Mouse (Mus musculus) ES-E14 (cell line): ENCODE results near the gene Cmah. TPM values are rescaled to one million over a fixed set of nuclear protein-coding genes. Genes with fewer than 3 reads are reported as not detected.
"Not testable (repeated sequence)": the region's sequence is repeated elsewhere in the genome, so short reads cannot be mapped to it uniquely, and the experiment has no call there.

Source experiments
- DNase-seq: peaks from one replicate; pipeline ENCODE4 v3.0.0-alpha.2; 2013; ENCODE audit warnings: low read depth, low spot score
- H3K27ac ChIP-seq: 2 replicates; pipeline ENCODE4 v1.5.1; 2012; ENCODE audit warnings: low read depth, mild to moderate bottlenecking, low read length, moderate library complexity, mixed read lengths; ENCODE audit not compliant: poor library complexity, insufficient read depth, severe bottlenecking
- H3K36me3 ChIP-seq: 2 replicates; pipeline ENCODE4 v1.6.1; 2012; ENCODE audit warnings: mild to moderate bottlenecking, low read length, moderate library complexity, mixed read lengths; ENCODE audit not compliant: control insufficient read depth, poor library complexity, insufficient read depth, severe bottlenecking
- H3K4me1 ChIP-seq, 2 experiments: fragments of 150-350 bp in 1 of 2; sonication (generic) in 1 of 2; 2 replicates each; pipeline ENCODE4 v1.6.1; 2012; ENCODE audit warnings: low read length in 2 of 2, mild to moderate bottlenecking in 1 of 2, mixed read lengths in 1 of 2; ENCODE audit not compliant: control insufficient read depth in 2 of 2, insufficient read depth in 2 of 2, poor library complexity in 1 of 2
- H3K4me3 ChIP-seq, 2 experiments: fragments of 150-350 bp in 1 of 2; sonication (generic) in 1 of 2; 2 replicates each; pipeline ENCODE4 v1.5.1; 2012; ENCODE audit warnings: low read length in 2 of 2, low read depth in 1 of 2, mild to moderate bottlenecking in 1 of 2, mixed read lengths in 1 of 2; ENCODE audit not compliant: insufficient read depth in 1 of 2, poor library complexity in 1 of 2, severe bottlenecking in 1 of 2
- H3K9ac ChIP-seq: 2 replicates; pipeline ENCODE4 v1.6.1; 2012; ENCODE audit warnings: low read depth, mild to moderate bottlenecking, low read length, mixed read lengths; ENCODE audit not compliant: poor library complexity, insufficient read depth, severe bottlenecking
- H3K9me3 ChIP-seq: fragments of 150-350 bp; sonication (generic); 2 replicates; pipeline ENCODE4 v1.6.1; 2012; ENCODE audit warnings: low read depth, mild to moderate bottlenecking, low read length; ENCODE audit not compliant: control insufficient read depth, insufficient read depth
- CHD2 ChIP-seq: IDR thresholded peaks from 2 replicates; pipeline ENCODE4 v1.6.1; 2014; ENCODE audit warnings: mild to moderate bottlenecking, low read depth, low read length, inconsistent platforms
- HCFC1 ChIP-seq: IDR thresholded peaks from 2 replicates; pipeline ENCODE4 v1.6.1; 2012; ENCODE audit warnings: low read length, inconsistent platforms, borderline replicate concordance; ENCODE audit not compliant: insufficient read depth
- MAFK ChIP-seq: IDR thresholded peaks from 2 replicates; pipeline ENCODE4 v1.6.1; 2014; ENCODE audit warnings: mild to moderate bottlenecking, low read depth, low read length, inconsistent platforms; ENCODE audit not compliant: insufficient read depth
- ZC3H11A ChIP-seq: IDR thresholded peaks from 2 replicates; pipeline ENCODE4 v1.6.1; 2012; ENCODE audit warnings: low read depth, mild to moderate bottlenecking, inconsistent platforms, low read length, borderline replicate concordance
- ZNF384 ChIP-seq: IDR thresholded peaks from 2 replicates; pipeline ENCODE4 v1.6.1; 2012; ENCODE audit warnings: low read depth, low read length, inconsistent platforms
- in situ Hi-C, 2 experiments: fragments of 600-800 bp; cut with MboI; formaldehyde crosslinking; loops; one replicate each; pipeline ENCODE4 v1.15.1; 2025; ENCODE audit warnings: low sequenced_read_pairs in 2 of 2, inconsistent platforms in 1 of 2; ENCODE audit not compliant: unreplicated experiment in 2 of 2
- total RNA-seq: library from RNA; depleted of rRNA; stranded (reverse); fragments of 300-350 nt; gene quantifications from 2 replicates; pipeline ENCODE4 v1.2.3, GENCODE M21; 2012

Gene Cmah
- total RNA-seq, 1 experiment: 0.18 TPM

- Histone ChIP-seq H3K9me3 (no peaks in the 10 kb centered on the region), H3K36me3 (no peaks in the 10 kb centered on the region), H3K9ac (no peak overlapping the region), H3K27ac (no peak overlapping the region), H3K4me1 (peaks cover 0 to 2% of the 10 kb centered on the region in 2 experiments; a peak in 1 of 4 replicates), H3K4me3 (no peak overlapping the region)
- no peak for DNase-seq
- TF ChIP-seq ZNF384 (no peak), ZC3H11A (no peak), MAFK (no peak), HCFC1 (no peak), CHD2 (no peak)
- in situ Hi-C loops: no loop called here
These were observed 27.5 kb downstream of the Cmah start for GRCm38 (mm10) chr13:24354751-24355150.

- Histone ChIP-seq H3K4me1 (peaks cover 0 to 2% of the 10 kb centered on the region in 2 experiments; a peak in 1 of 4 replicates), H3K27ac (peak overlapping the region; percentile 0; the same call in 1 of the 2 replicates), H3K9ac (no peak overlapping the region), H3K9me3 (no peaks in the 10 kb centered on the region), H3K36me3 (no peaks in the 10 kb centered on the region), H3K4me3 (no peak overlapping the region)
- in situ Hi-C loops: no loop called here
- TF ChIP-seq HCFC1 (no peak), MAFK (no peak)
- peak; percentile 8 for DNase-seq
These were observed 32.0 kb downstream of the Cmah start for GRCm38 (mm10) chr13:24359181-24359580.

GRCm38 (mm10) chr13:24365191-24365590 is 38.0 kb downstream of the Cmah start:
- Histone ChIP-seq H3K4me1 (no peaks in the 10 kb centered on the region), H3K27ac (no peak overlapping the region), H3K9ac (no peak overlapping the region), H3K4me3 (no peak overlapping the region), H3K36me3 (no peaks in the 10 kb centered on the region), H3K9me3 (no peaks in the 10 kb centered on the region)
- DNase-seq: no peak
- TF ChIP-seq CHD2: no peak
- no peak for TF ChIP-seq HCFC1
- no peak for TF ChIP-seq MAFK
- TF ChIP-seq ZC3H11A: no peak
- TF ChIP-seq ZNF384: no peak
- in situ Hi-C loops: no loop called here

GRCm38 (mm10) chr13:24372893-24373599 is 45.8 kb downstream of the Cmah start:
- Histone ChIP-seq H3K4me1 (no peaks in the 10 kb centered on the region; a peak in 1 of 4 replicates), H3K27ac (no peak overlapping the region), H3K9me3 (no peaks in the 10 kb centered on the region), H3K9ac (no peak overlapping the region), H3K36me3 (no peaks in the 10 kb centered on the region), H3K4me3 (no peak overlapping the region)
- no peak for DNase-seq
- TF ChIP-seq MAFK (no peak), ZC3H11A (no peak), CHD2 (no peak), ZNF384 (no peak), HCFC1 (no peak)
- in situ Hi-C loops: no loop called here

- in situ Hi-C loops, H3K27ac ChIP-seq, DNase-seq, H3K9ac ChIP-seq, H3K4me3 ChIP-seq, H3K4me1 ChIP-seq, H3K36me3 ChIP-seq, H3K9me3 ChIP-seq: not testable (repeated sequence)
These were observed 47.4 kb downstream of the Cmah start for GRCm38 (mm10) chr13:24374606-24375005.
